Mouse (Mus musculus): ENCODE measurements around the gene Rundc3b. TPM values are rescaled to one million over a fixed set of nuclear protein-coding genes. Genes with fewer than 3 reads are reported as not detected.

Gene Rundc3b
- polyA plus RNA-seq, 1 experiment = 0.16 TPM

DNA sequence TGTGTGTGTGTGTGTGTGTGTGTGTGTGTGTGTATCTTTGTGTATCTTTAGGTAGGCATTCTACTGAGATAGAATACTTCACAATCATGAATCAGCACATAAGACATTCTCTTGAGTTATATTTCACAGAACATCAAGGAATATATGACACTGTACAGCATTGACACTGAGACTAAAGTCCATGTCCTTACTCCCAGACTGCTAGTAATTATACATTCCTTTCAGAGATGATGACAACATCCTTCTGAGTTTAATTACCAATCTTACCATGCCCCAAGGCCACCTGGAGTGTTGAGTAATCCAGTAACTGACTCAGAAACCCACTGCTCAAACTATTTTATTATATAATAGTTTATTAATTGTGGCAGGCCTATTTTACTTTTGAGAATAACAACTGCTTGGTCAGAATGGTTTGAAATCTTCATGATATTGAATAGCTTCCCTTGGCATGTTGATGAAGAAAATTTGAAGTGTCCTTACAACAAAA lies 11.8 kb upstream of the Rundc3b start:
- no peak overlapping the region for H3K4me3 ChIP-seq (ENCODE audit: insufficient read depth, low read length)
- TF ChIP-seq CTCF (IDR thresholded peaks at IDR 0.05; ENCODE audit: borderline replicate concordance, insufficient read depth, low read length) = no peak
- TF ChIP-seq POLR2A (IDR thresholded peaks at IDR 0.05; ENCODE audit: low read depth, low read length) = no peak
- H3K4me1 ChIP-seq (ENCODE audit: control insufficient read depth, insufficient read depth, low read length) = no peaks in the 10 kb centered on the region
- no peak overlapping the region for H3K27ac ChIP-seq (ENCODE audit: insufficient read depth, low read length)

DNA sequence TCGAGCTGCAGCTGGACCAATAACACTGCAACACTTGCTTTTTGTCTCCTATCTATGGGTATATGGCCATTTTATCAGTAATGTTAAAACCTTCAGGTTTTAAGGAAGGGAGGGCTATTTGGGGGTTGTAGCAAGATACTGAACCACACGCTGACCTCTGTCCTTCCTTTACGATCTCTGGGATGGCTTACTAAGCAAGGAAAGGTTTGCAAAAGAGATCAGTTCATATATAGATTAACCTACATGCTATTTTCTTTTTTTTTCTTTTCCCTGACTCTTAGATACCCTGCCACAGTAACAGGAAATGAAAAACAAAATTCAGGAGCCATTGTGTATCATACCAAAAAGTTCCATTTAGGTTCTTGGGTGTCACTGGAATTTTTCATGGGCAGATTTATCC lies 10.1 kb upstream of the Rundc3b start:
- no peaks in the 10 kb centered on the region for H3K4me1 ChIP-seq (ENCODE audit: control insufficient read depth, insufficient read depth, low read length)
- no peak overlapping the region for H3K27ac ChIP-seq (ENCODE audit: insufficient read depth, low read length)
- no peak overlapping the region for H3K4me3 ChIP-seq (ENCODE audit: insufficient read depth, low read length)
- TF ChIP-seq CTCF (IDR thresholded peaks at IDR 0.05; ENCODE audit: borderline replicate concordance, insufficient read depth, low read length) = no peak
- TF ChIP-seq POLR2A (IDR thresholded peaks at IDR 0.05; ENCODE audit: low read depth, low read length) = no peak

DNA sequence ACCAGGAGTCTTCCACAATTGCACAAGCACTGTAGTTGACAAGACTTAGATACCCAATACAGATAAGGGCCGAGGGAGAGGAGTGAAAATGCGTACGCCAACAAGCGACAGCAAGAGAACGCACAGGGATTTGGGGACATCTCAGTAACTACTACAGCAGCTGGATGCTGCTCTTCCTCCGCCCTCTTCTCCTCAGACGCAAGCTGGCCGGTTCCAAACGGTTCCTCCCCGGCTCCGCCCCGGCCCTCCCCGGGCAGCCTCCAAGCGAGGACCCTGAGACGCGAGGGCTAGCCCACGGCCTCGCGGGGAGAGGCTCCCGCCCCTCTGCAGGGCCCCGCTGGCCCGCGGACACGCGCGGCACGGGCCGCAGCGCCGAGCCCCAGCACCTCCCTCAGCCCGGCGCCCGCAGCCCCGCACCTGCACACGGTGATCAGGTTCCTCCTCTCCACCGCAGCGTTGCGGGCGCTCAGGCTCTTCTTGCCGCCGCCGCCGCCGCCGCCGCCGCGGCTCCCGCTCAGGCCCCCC lies 619 bp downstream of the Rundc3b start:
- TF ChIP-seq CTCF (IDR thresholded peaks at IDR 0.05; ENCODE audit: borderline replicate concordance, insufficient read depth, low read length) (no peak), POLR2A (IDR thresholded peaks at IDR 0.05; ENCODE audit: low read depth, low read length) (no peak)
- Histone ChIP-seq H3K4me1 (ENCODE audit: control insufficient read depth, insufficient read depth, low read length) (no peaks in the 10 kb centered on the region), H3K4me3 (ENCODE audit: insufficient read depth, low read length) (peak overlapping the region; percentile 66), H3K27ac (ENCODE audit: insufficient read depth, low read length) (no peak overlapping the region)

DNA sequence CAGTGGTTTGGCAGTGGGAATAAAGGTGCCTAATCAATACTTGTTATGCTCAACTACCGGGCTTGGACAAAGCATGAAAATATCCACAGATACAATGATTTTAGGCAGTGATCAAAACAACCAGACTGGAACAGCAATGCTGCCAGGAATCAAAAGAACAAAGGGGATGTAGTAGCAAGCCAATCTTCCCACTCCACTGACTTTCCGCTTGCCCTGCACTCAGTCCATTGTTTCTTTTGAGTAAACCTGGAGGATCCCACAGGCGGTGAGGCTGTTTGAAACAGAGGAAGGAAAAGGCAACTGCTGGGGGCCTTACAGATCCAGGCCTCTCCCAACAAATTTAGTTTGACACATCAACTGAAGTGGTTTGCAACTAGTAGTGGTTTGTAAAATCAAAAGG lies 51.6 kb downstream of the Rundc3b start:
- no peaks in the 10 kb centered on the region for H3K4me1 ChIP-seq (ENCODE audit: control insufficient read depth, insufficient read depth, low read length)
- TF ChIP-seq POLR2A (IDR thresholded peaks at IDR 0.05; ENCODE audit: low read depth, low read length) (no peak), CTCF (IDR thresholded peaks at IDR 0.05; ENCODE audit: borderline replicate concordance, insufficient read depth, low read length) (no peak)
- no peak overlapping the region for H3K4me3 ChIP-seq (ENCODE audit: insufficient read depth, low read length)
- no peak overlapping the region for H3K27ac ChIP-seq (ENCODE audit: insufficient read depth, low read length)

DNA sequence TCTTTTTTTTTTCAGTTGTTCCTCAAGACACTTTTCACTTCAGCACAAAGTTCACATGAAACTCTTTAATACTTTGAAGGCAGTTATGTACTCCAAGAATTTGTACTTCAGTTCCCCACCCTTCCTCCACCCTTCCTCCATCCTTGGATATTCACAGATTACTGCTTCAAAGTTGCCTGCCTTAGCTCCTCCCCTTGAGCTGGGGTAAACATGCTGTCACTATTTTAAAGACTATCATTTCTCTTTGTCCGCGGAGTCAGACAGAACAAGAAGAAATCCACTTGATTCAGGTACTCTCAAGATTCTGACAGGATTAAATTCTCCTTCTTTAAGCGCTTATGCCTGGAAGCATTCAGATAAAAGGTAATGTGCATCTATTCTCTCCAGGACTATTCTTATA lies 55.9 kb downstream of the Rundc3b start:
- TF ChIP-seq POLR2A (IDR thresholded peaks at IDR 0.05; ENCODE audit: low read depth, low read length) (no peak), CTCF (IDR thresholded peaks at IDR 0.05; ENCODE audit: borderline replicate concordance, insufficient read depth, low read length) (no peak)
- Histone ChIP-seq H3K4me3 (ENCODE audit: insufficient read depth, low read length) (no peak overlapping the region), H3K4me1 (ENCODE audit: control insufficient read depth, insufficient read depth, low read length) (no peaks in the 10 kb centered on the region), H3K27ac (ENCODE audit: insufficient read depth, low read length) (no peak overlapping the region)

DNA sequence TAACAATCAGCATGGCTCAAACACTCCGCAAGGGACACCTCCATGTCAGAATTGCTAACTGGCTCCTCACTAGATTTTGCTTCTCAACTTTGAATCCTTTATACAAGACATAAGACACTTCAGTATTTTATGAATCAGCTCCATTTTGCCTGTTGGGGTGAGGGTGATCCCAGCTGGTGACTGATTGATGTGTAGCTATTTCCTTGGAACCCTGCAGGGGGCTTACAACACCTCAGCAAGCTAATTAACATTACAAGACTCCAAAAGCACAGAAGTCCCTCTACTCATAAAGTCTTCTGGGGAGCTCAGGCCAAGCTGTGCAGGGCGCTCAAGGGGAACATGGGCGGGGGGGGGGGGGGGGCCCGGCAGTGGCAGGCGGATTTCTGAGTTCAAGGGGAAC lies 78.2 kb downstream of the Rundc3b start:
- TF ChIP-seq POLR2A (IDR thresholded peaks at IDR 0.05; ENCODE audit: low read depth, low read length) = no peak
- TF ChIP-seq CTCF (IDR thresholded peaks at IDR 0.05; ENCODE audit: borderline replicate concordance, insufficient read depth, low read length) = no peak
- Histone ChIP-seq H3K4me3 (ENCODE audit: insufficient read depth, low read length) (no peak overlapping the region), H3K4me1 (ENCODE audit: control insufficient read depth, insufficient read depth, low read length) (no peaks in the 10 kb centered on the region), H3K27ac (ENCODE audit: insufficient read depth, low read length) (no peak overlapping the region)

DNA sequence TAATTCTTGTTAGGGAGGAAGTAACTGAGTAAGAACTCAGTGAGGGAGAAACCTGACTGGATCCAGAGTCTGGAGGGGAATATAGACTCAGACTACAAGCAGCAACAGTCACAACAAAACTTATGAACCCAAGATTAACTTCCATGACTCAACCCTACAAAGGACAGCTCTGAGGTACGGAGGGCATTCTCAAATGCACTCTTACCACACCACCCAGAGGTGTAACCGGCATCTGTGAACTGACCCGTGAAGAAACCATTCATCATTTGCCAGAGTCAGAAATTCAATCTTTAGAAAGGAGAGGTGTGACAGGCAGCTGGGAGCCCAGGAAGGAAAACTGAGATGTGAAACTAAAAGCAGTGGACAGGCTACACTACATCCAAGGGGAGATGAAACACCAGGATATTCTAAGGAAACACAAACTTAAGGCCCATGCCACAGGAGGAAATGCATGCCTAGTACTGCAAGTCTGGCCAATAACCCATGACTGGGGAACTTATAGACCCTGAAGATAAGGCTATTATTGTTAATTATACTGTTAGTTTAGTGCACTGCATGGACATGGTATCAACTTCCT lies 80.0 kb downstream of the Rundc3b start:
- H3K27ac ChIP-seq (ENCODE audit: insufficient read depth, low read length) = no peak overlapping the region
- H3K4me1 ChIP-seq (ENCODE audit: control insufficient read depth, insufficient read depth, low read length) = no peaks in the 10 kb centered on the region
- H3K4me3 ChIP-seq (ENCODE audit: insufficient read depth, low read length) = no peak overlapping the region
- TF ChIP-seq POLR2A (IDR thresholded peaks at IDR 0.05; ENCODE audit: low read depth, low read length) (no peak), CTCF (IDR thresholded peaks at IDR 0.05; ENCODE audit: borderline replicate concordance, insufficient read depth, low read length) (no peak)

DNA sequence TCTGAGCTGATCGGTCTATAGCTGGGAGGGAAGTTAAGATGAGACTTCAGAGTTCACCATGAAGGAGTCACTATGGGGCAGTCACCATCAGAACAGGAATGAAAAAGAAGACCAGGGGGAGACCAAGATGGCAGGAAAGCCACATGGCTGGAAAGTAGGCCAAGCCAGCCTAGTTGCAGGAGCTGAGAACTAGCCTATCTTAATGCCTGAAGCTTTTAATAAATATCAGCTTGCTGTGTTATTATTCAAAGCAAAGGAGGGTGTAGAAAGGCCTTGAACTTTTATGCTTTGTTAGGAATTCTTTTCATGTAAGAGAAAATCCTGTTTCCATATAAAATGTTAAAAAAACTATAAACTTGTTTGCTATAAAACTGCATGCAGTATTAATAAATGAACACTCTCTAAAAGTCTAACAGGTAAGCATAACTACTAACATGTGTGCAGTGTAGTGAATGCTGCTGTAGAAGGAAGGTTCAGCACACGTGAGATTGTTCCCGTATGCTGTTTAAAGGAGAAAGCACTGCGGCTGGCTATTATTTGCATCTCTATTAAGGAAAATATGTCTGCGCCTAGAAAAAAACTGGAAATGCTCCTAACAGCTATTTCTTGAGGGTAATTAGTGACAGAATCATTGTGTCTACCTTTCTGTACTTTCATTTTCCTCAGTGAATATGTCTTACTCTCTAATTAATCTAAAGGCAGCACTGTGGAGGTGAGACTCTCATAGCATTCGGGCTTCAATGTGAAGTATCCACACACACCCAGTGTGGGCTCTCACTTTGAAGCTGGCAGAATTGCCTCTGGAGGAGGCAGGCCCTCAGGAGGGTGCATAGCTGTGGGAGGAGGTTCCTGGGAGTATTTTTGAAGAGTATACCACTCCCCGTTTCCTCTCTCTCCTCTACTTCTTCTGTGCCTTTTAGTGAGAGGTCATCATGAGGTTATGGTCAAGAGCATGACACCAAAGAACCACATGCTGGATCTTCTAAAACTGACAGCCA lies 81.3 kb downstream of the Rundc3b start:
- TF ChIP-seq POLR2A (IDR thresholded peaks at IDR 0.05; ENCODE audit: low read depth, low read length) (no peak), CTCF (IDR thresholded peaks at IDR 0.05; ENCODE audit: borderline replicate concordance, insufficient read depth, low read length) (no peak)
- H3K4me1 ChIP-seq (ENCODE audit: control insufficient read depth, insufficient read depth, low read length) = no peaks in the 10 kb centered on the region
- H3K4me3 ChIP-seq (ENCODE audit: insufficient read depth, low read length) = no peak overlapping the region
- H3K27ac ChIP-seq (ENCODE audit: insufficient read depth, low read length) = no peak overlapping the region

DNA sequence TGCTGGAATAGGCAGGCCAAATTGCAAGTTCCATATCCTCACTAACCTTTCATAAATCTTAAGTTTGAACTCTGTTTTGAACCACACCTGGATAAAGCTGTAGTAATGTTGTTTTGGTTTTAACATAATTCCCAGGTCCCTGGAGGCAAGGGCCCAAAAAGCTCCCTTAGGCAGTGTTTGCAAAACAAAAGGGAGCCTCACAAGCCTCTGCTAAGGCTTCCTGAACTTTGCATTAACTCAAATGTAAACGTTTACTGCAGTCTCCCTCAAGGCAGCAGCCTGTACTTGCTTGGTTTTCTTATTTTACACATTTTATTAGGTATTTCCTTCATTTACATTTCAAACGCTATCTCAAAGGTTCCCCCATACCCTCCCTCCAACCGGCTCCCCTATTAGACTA lies 103.7 kb downstream of the Rundc3b start:
- H3K27ac ChIP-seq (ENCODE audit: insufficient read depth, low read length) = no peak overlapping the region
- no peaks in the 10 kb centered on the region for H3K4me1 ChIP-seq (ENCODE audit: control insufficient read depth, insufficient read depth, low read length)
- H3K4me3 ChIP-seq (ENCODE audit: insufficient read depth, low read length) = no peak overlapping the region
- TF ChIP-seq POLR2A (IDR thresholded peaks at IDR 0.05; ENCODE audit: low read depth, low read length) (no peak), CTCF (IDR thresholded peaks at IDR 0.05; ENCODE audit: borderline replicate concordance, insufficient read depth, low read length) (no peak)

DNA sequence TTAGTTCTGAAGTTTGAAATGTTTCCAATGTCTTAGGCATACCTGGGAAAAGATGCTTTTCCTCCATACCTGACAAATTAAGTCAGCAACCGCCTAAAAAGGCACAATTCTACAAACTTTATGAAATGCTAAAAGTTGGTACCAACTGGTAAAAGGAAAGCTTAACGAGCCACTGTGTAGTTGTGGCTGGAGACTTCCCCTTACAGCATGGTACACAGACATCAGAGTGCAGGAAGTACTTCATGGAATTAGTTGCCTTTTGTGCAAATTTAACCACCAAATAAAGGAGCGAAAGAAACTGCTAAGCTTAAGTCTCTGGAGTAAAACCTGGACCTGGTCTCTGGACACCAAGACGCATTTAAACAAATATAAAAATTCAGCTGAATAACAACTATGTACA lies 131.0 kb downstream of the Rundc3b start:
- Histone ChIP-seq H3K27ac (ENCODE audit: insufficient read depth, low read length) (no peak overlapping the region), H3K4me1 (ENCODE audit: control insufficient read depth, insufficient read depth, low read length) (no peaks in the 10 kb centered on the region), H3K4me3 (ENCODE audit: insufficient read depth, low read length) (no peak overlapping the region)
- TF ChIP-seq POLR2A (IDR thresholded peaks at IDR 0.05; ENCODE audit: low read depth, low read length) = no peak
- no peak for TF ChIP-seq CTCF (IDR thresholded peaks at IDR 0.05; ENCODE audit: borderline replicate concordance, insufficient read depth, low read length)

All from embryonic fibroblast, embryonic 13.5 days (primary cell).